In genomic region chr1:59594586-59595266, GRCm38 (mm10) we compare ENCODE assay signal across 13 mouse cellular contexts.
"Had no signal": no experiment of that assay in that cellular context is flagged by ENCODE, and none has a peak within 500 bp of the region (broad histone marks: within the 10 kb centered on the region; RNA-seq: fewer than 3 reads in every experiment).

No protein-coding gene starts in this region.

- H3K4me2 ChIP-seq: hindbrain, embryonic 13.5 days; limb, embryonic 13.5 days; neural tube, embryonic 15.5 days had no signal

- H3K36me3 ChIP-seq: hindbrain, embryonic 13.5 days; limb, embryonic 13.5 days; midbrain, embryonic 10.5 days; neural tube, embryonic 15.5 days had no signal

- ATAC-seq: hindbrain, postnatal 0 days had no signal

- H3K27ac ChIP-seq: hindbrain, embryonic 13.5 days; hindbrain, postnatal 0 days; limb, embryonic 13.5 days; liver, embryonic 14.5 days; midbrain, embryonic 10.5 days; neural tube, embryonic 15.5 days had no signal

- H3K4me3 ChIP-seq: hindbrain, embryonic 13.5 days; limb, embryonic 13.5 days; midbrain, embryonic 10.5 days; myocyte; neural tube, embryonic 15.5 days had no signal

- DNase-seq: left cerebral cortex, postnatal 4 days; lung, postnatal 14 days; midbrain, embryonic 14.5 days; right cerebral cortex, adult 18-20 months; right cerebral cortex, postnatal 25 days; thymus, postnatal 36 days had no signal

- H3K9me3 ChIP-seq: hindbrain, embryonic 13.5 days; limb, embryonic 13.5 days; midbrain, embryonic 10.5 days; neural tube, embryonic 15.5 days had no signal

- H3K9ac ChIP-seq: hindbrain, embryonic 13.5 days; limb, embryonic 13.5 days; liver, embryonic 14.5 days; neural tube, embryonic 15.5 days had no signal
